Mouse (Mus musculus) hindbrain, embryonic 12.5 days (tissue): Measurements from ENCODE around the gene Ctsf. TPM values are rescaled to one million over a fixed set of nuclear protein-coding genes. Genes with fewer than 3 reads are reported as not detected.
A peak's percentile ranks its signal among the peaks of the same experiment; 100 is the strongest.

ENCODE experiments used
- ATAC-seq: fragments of 200-750 bp; cut with Nextera tagmentation; 2 replicates; pipeline ENCODE4 v1.8.0; 2017; ENCODE audit warnings: moderate TSS enrichment; ENCODE audit not compliant: low FRiP score
- H3K27ac ChIP-seq: fragments of 300-500 bp; sonication (generic); 2 replicates; pipeline ENCODE4 v1.5.1; 2016; ENCODE audit warnings: mild to moderate bottlenecking
- H3K27me3 ChIP-seq: fragments of 300-500 bp; sonication (generic); 2 replicates; pipeline ENCODE4 v1.6.1; 2016; ENCODE audit warnings: mild to moderate bottlenecking
- H3K36me3 ChIP-seq: fragments of 300-500 bp; sonication (generic); 2 replicates; pipeline ENCODE4 v1.6.1; 2016; ENCODE audit warnings: mild to moderate bottlenecking
- H3K4me1 ChIP-seq: fragments of 300-500 bp; sonication (generic); 2 replicates; pipeline ENCODE4 v1.6.1; 2016
- H3K4me2 ChIP-seq: fragments of 300-500 bp; sonication (generic); replicated peaks from 2 replicates; pipeline ENCODE4 v1.6.1; 2016; ENCODE audit warnings: mild to moderate bottlenecking
- H3K4me3 ChIP-seq: fragments of 300-500 bp; sonication (generic); 2 replicates; pipeline ENCODE4 v1.5.1; 2016; ENCODE audit warnings: mild to moderate bottlenecking
- H3K9ac ChIP-seq: fragments of 300-500 bp; sonication (generic); 2 replicates; pipeline ENCODE4 v1.6.1; 2016; ENCODE audit warnings: mild to moderate bottlenecking, moderate library complexity
- H3K9me3 ChIP-seq: fragments of 300-500 bp; sonication (generic); replicated peaks from 2 replicates; pipeline ENCODE4 v1.6.1; 2016; ENCODE audit warnings: mild to moderate bottlenecking
- WGBS: fragments of 180-500 bp; shearing (Covaris S2); methylation state at CpG from one replicate; pipeline ENCODE4 v1.1.7; 2016; 5-methylcytosine and 5-hydroxymethylcytosine counted together
- polyA plus RNA-seq: library from polyadenylated mRNA; unstranded; fragments of >200 nt; fragmentation: Nextera tagmentation; extraction: Ambion mirVana; gene quantifications from 2 replicates; pipeline ENCODE4 v1.2.1, GENCODE M21; 2016

Gene Ctsf
- polyA plus RNA-seq, 1 experiment from 2014 or later: 57.4 TPM

GRCm38 (mm10) chr19:4833977-4834376, 21.0 kb upstream of the Ctsf start:
- H3K4me2 ChIP-seq: no peak overlapping the region
- H3K4me1 ChIP-seq: peaks cover 16% of the 10 kb centered on the region
- peaks cover 12% of the 10 kb centered on the region for H3K36me3 ChIP-seq
- no peak overlapping the region for H3K27ac ChIP-seq
- no peaks in the 10 kb centered on the region for H3K9me3 ChIP-seq
- WGBS: 84% methylated on average over 8 of the region's 8 CpGs
- no peak overlapping the region for H3K9ac ChIP-seq
- no peak for ATAC-seq
- no peak overlapping the region for H3K4me3 ChIP-seq
- H3K27me3 ChIP-seq: no peaks in the 10 kb centered on the region

GRCm38 (mm10) chr19:4836096-4836495, 18.8 kb upstream of the Ctsf start:
- H3K4me1 ChIP-seq: peaks cover 21% of the 10 kb centered on the region
- no peak overlapping the region for H3K27ac ChIP-seq
- no peaks in the 10 kb centered on the region for H3K9me3 ChIP-seq
- peaks cover 17% of the 10 kb centered on the region for H3K27me3 ChIP-seq
- H3K4me2 ChIP-seq: no peak overlapping the region
- H3K4me3 ChIP-seq: no peak overlapping the region
- 81% methylated on average over 2 of the region's 2 CpGs for WGBS
- H3K36me3 ChIP-seq: peaks cover 12% of the 10 kb centered on the region
- H3K9ac ChIP-seq: no peak overlapping the region
- ATAC-seq: no peak

DNA sequence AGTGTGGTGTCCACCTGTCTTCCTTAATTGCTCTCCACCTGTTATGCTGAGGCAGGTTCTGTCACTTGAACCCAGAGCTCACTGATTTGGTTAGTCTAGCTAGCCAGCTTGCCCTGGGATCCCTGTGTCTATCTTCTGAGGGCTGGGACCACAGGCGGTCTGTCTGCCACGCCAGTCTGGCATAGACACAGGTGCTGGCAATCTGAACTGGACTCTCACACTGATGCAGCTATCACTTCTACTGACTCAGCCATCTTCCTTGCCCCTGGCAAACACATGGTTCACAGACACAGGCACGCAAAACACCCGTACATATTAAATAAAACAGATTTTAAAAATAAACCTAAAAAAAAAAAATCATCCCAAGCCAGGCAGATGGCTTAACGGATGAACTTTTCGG, 17.9 kb upstream of the Ctsf start:
- WGBS: 95% methylated on average over 6 of the region's 6 CpGs
- H3K36me3 ChIP-seq: peaks cover 12% of the 10 kb centered on the region
- no peak overlapping the region for H3K27ac ChIP-seq
- H3K27me3 ChIP-seq: peaks cover 26% of the 10 kb centered on the region
- no peak overlapping the region for H3K4me2 ChIP-seq
- no peak overlapping the region for H3K9ac ChIP-seq
- H3K4me1 ChIP-seq: peaks cover 21% of the 10 kb centered on the region
- H3K4me3 ChIP-seq: no peak overlapping the region
- ATAC-seq: no peak
- no peaks in the 10 kb centered on the region for H3K9me3 ChIP-seq

- 34% methylated on average over 10 of the region's 10 CpGs for WGBS
- Histone ChIP-seq H3K4me2 (peak overlapping the region; percentile 95), H3K4me3 (peak overlapping the region; percentile 59), H3K27ac (no peak overlapping the region), H3K9me3 (no peaks in the 10 kb centered on the region), H3K9ac (peak overlapping the region; percentile 72), H3K4me1 (peaks cover 17% of the 10 kb centered on the region), H3K27me3 (peaks cover 28% of the 10 kb centered on the region), H3K36me3 (peaks cover 4% of the 10 kb centered on the region; the same call in 1 of the 2 replicates)
- peak; percentile 47 for ATAC-seq
These were observed 16.3 kb upstream of the Ctsf start for GRCm38 (mm10) chr19:4838526-4839140.

DNA sequence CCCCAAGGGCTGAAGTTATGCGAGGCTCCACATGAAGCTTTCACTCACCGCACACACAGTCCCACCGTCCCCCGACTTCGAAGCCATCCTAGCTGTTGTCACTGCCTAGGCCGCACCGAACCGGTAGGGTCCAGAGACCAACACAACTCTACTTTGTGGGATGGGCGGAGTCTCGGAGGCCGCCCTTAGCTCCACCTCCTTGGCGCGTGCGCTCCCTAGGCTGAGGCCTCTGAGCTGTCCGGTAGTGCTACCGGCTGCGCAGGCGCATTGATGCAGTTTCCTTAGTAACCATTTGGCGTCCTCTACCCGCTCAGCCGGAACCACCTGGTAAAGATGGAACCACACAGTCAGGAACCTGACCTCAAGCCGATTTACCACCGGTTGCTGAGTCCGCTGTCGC, 15.8 kb upstream of the Ctsf start, which contains the start of the genes Ccs and Ccdc87:
Ccs (minus strand) TSS at position 184 of the 400 bp plus-strand sequence.
Ccdc87 (plus strand) TSS at position 218 of the 400 bp plus-strand sequence.
- peaks cover under 1% of the 10 kb centered on the region; the same call in 1 of the 2 replicates for H3K36me3 ChIP-seq
- H3K4me1 ChIP-seq: peaks cover 17% of the 10 kb centered on the region
- H3K9ac ChIP-seq: peak within 1 kb of the TSS; percentile 72
- peak; percentile 96 for ATAC-seq
- H3K4me3 ChIP-seq: peak within 1 kb of the TSS; percentile 59
- H3K27me3 ChIP-seq: peaks cover 28% of the 10 kb centered on the region
- WGBS: under 1% methylated on average over 25 of the region's 25 CpGs
- no peak within 1 kb of the TSS for H3K27ac ChIP-seq
- peak within 1 kb of the TSS; percentile 95 for H3K4me2 ChIP-seq
- no peaks in the 10 kb centered on the region for H3K9me3 ChIP-seq

GRCm38 (mm10) chr19:4840848-4841247, 14.1 kb upstream of the Ctsf start:
- H3K27me3 ChIP-seq: peaks cover 28% of the 10 kb centered on the region
- H3K4me2 ChIP-seq: no peak overlapping the region
- ATAC-seq: no peak
- 84% methylated on average over 9 of the region's 9 CpGs for WGBS
- no peak overlapping the region for H3K27ac ChIP-seq
- H3K4me3 ChIP-seq: no peak overlapping the region
- peaks cover 17% of the 10 kb centered on the region for H3K4me1 ChIP-seq
- no peaks in the 10 kb centered on the region for H3K36me3 ChIP-seq
- no peaks in the 10 kb centered on the region for H3K9me3 ChIP-seq
- H3K9ac ChIP-seq: no peak overlapping the region

DNA sequence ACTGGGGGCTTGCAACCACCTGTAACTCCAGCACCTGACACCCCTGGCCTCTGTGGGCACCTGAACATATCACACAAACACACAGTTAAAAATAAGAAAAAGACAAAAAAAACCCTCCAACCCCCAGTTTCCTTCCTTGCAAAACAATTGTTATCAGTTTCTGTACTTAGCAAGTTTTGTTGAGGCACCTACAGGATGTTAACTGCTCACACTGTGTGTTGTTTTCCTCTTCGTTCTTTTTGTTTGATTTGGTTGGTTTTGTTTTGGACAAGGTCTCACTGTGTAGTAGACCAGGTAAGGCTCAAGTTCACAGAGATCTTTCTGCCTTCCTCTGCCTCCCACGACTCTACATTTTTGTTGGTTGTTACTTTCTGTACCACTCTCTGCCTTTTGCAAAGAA, 12.3 kb upstream of the Ctsf start:
- 66% methylated on average over 2 of the region's 2 CpGs for WGBS
- no peaks in the 10 kb centered on the region for H3K9me3 ChIP-seq
- no peaks in the 10 kb centered on the region for H3K36me3 ChIP-seq
- no peak overlapping the region for H3K9ac ChIP-seq
- H3K4me1 ChIP-seq: peaks cover 17% of the 10 kb centered on the region
- H3K4me3 ChIP-seq: no peak overlapping the region
- ATAC-seq: no peak
- peaks cover 28% of the 10 kb centered on the region for H3K27me3 ChIP-seq
- H3K27ac ChIP-seq: no peak overlapping the region
- H3K4me2 ChIP-seq: no peak overlapping the region

DNA sequence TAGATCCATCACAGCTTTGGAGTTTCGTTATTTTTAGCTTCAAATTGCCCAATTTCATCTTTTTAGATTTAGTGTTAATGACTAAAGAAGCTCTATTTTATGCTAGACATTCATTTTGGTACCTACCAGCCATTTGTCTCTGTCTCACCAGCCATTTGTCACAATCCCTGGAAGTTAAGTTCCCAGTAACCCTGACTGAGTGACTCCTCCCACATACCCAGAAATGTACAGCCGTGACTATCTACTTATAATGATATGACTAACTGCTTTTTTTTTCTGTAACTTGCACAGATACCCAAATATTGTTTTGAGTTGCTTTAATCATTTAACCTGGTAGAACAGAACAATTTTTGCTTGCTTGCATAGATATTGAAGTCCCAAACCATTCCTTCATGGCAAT, 9.1 kb upstream of the Ctsf start:
- H3K4me3 ChIP-seq: no peak overlapping the region
- H3K9me3 ChIP-seq: no peaks in the 10 kb centered on the region
- no peak overlapping the region for H3K9ac ChIP-seq
- WGBS: 72% methylated on average over 2 of the region's 2 CpGs
- H3K4me2 ChIP-seq: no peak overlapping the region
- peaks cover 19% of the 10 kb centered on the region for H3K27me3 ChIP-seq
- no peak for ATAC-seq
- no peak overlapping the region for H3K27ac ChIP-seq
- H3K4me1 ChIP-seq: no peaks in the 10 kb centered on the region
- H3K36me3 ChIP-seq: no peaks in the 10 kb centered on the region

DNA sequence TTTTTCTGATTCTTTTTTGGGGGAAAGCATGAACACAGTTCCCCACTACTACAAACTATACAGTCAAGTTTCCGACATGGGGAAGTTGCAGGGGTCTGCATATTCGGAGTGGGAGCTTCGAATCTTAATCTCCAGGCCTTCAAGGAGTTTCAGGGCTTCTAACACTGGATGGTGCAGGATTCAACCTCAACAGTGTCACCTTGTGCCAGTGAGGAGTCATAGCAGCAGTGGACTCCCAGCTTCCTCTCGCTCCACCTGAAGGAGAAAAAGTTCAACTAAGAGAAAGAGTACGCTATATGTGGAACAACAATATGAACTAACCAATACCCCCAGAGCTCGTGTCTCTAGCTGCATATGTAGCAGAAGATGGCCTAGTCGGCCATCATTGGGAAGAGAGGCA, 7.4 kb upstream of the Ctsf start:
- Histone ChIP-seq H3K4me3 (no peak overlapping the region), H3K4me2 (no peak overlapping the region), H3K9ac (no peak overlapping the region), H3K27me3 (peaks cover 5% of the 10 kb centered on the region; the same call in 1 of the 2 replicates), H3K9me3 (no peaks in the 10 kb centered on the region), H3K27ac (no peak overlapping the region), H3K36me3 (no peaks in the 10 kb centered on the region), H3K4me1 (no peaks in the 10 kb centered on the region)
- no peak for ATAC-seq
- 42% methylated on average over 7 of the region's 7 CpGs for WGBS

GRCm38 (mm10) chr19:4849800-4850199, 5.1 kb upstream of the Ctsf start:
- H3K36me3 ChIP-seq: no peaks in the 10 kb centered on the region
- 61% methylated on average over 4 of the region's 4 CpGs for WGBS
- no peak overlapping the region for H3K4me2 ChIP-seq
- no peak overlapping the region for H3K27ac ChIP-seq
- peaks cover 5% of the 10 kb centered on the region; the same call in 1 of the 2 replicates for H3K27me3 ChIP-seq
- H3K4me1 ChIP-seq: peaks cover 4% of the 10 kb centered on the region; the same call in 1 of the 2 replicates
- H3K4me3 ChIP-seq: no peak overlapping the region
- H3K9me3 ChIP-seq: no peaks in the 10 kb centered on the region
- ATAC-seq: no peak
- H3K9ac ChIP-seq: no peak overlapping the region

DNA sequence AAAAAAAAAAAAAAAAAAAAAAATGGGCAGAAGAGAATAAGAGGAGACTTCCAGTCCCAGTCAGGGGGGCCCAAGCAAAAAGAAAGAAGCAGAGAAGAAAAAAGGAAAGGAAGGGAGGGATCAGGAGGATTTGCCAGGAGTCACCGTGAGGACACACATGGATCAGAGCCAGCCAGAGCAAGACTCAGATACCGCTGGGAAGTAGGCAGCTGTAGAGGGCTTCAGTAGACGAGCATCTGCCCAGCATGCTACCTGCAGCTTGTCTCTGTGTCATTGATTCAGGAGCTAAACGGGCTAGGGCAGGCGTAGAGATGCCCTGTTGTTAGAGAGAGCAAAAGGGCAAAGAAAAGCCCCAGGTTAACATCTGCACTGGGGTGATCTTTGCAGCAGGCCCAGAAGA, 4.6 kb upstream of the Ctsf start:
- no peak overlapping the region for H3K4me2 ChIP-seq
- H3K9ac ChIP-seq: no peak overlapping the region
- no peak overlapping the region for H3K4me3 ChIP-seq
- H3K27me3 ChIP-seq: peaks cover 5% of the 10 kb centered on the region; the same call in 1 of the 2 replicates
- 41% methylated on average over 5 of the region's 5 CpGs for WGBS
- H3K9me3 ChIP-seq: no peaks in the 10 kb centered on the region
- no peak overlapping the region for H3K27ac ChIP-seq
- H3K4me1 ChIP-seq: peaks cover 4% of the 10 kb centered on the region; the same call in 1 of the 2 replicates
- H3K36me3 ChIP-seq: no peaks in the 10 kb centered on the region
- ATAC-seq: no peak

DNA sequence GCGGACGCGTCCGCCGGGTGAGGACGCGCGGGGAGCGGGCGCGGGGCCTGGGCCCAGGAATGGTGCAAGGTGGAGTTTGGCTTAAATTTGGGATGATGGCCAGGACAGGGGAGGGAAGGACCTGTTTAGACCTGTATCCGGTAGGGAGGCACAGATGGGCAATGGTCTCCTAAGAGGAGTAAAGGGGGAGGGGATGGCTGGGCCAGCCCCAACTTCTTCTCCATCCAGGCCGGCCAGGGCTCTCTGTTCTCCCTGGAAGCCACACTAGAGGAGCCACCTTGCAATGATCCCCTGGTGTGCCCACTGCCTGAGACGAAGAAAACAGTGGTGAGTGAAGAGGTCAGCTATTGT, 515 bp downstream of the Ctsf start:
- Histone ChIP-seq H3K27me3 (peaks cover 3% of the 10 kb centered on the region; the same call in 1 of the 2 replicates), H3K4me1 (peaks cover 14% of the 10 kb centered on the region), H3K9ac (peak overlapping the region; percentile 67), H3K27ac (peak overlapping the region; percentile 31; the same call in 1 of the 2 replicates), H3K36me3 (peaks cover 9% of the 10 kb centered on the region), H3K9me3 (no peaks in the 10 kb centered on the region), H3K4me3 (peak overlapping the region; percentile 57), H3K4me2 (peak overlapping the region; percentile 91)
- ATAC-seq: no peak; the same call in 1 of the 2 replicates
- 0% methylated on average over 14 of the region's 14 CpGs for WGBS

DNA sequence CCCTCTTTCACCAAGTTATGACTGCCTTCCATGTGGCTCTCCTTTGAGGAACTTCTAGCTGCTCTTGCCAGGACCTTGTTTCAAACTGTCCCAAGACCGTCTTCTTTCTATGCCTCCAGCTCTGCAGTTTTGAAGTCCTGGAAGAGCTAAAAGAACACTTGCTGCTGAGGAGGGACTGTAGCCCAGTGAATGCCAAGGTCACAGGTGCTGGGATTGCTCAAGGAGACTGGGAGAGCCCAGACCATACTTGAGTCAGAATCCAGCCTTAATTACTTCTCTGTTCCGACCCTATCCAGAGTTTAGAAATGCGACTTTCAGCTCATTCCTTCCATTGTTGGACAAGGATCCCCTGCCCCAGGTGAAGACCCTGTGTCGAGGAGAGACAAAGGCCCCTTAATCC, 1.0 kb downstream of the Ctsf start:
- Histone ChIP-seq H3K4me3 (peak overlapping the region; percentile 57), H3K27ac (no peak overlapping the region), H3K27me3 (no peaks in the 10 kb centered on the region), H3K9ac (no peak overlapping the region), H3K4me2 (peak overlapping the region; percentile 91), H3K36me3 (peaks cover 14% of the 10 kb centered on the region), H3K9me3 (no peaks in the 10 kb centered on the region), H3K4me1 (peaks cover 14% of the 10 kb centered on the region)
- ATAC-seq: no peak
- WGBS: 73% methylated on average over 4 of the region's 4 CpGs
